Mouse (Mus musculus): ENCODE results near the gene Midn.

The Midn gene

DNA sequence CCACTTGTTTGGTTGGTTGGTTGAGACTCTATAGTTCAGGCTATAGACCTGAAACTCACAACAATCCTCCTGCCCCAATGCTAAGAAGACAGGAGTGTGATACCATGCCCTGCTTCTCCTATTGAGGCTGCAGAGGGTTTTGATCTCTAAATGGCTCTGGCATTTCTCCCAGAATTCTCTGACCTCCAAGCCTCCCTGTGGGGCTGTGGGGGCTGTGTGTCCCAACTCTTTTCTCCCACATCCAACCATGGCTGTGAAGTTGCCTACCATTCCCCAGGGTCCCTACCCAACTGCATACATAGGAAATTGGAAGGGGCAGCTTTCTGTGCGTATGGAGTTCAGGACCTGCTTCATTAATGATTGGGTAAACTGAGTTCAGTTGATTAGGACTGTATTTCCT is 48.1 kb downstream of the Midn start:
- no peak for DNase-seq (ENCODE audit: low spot score)

GRCm38 (mm10) chr10:80196778-80197581 is 48.9 kb downstream of the Midn start:
- DNase-seq (ENCODE audit: low spot score) = no peak

DNA sequence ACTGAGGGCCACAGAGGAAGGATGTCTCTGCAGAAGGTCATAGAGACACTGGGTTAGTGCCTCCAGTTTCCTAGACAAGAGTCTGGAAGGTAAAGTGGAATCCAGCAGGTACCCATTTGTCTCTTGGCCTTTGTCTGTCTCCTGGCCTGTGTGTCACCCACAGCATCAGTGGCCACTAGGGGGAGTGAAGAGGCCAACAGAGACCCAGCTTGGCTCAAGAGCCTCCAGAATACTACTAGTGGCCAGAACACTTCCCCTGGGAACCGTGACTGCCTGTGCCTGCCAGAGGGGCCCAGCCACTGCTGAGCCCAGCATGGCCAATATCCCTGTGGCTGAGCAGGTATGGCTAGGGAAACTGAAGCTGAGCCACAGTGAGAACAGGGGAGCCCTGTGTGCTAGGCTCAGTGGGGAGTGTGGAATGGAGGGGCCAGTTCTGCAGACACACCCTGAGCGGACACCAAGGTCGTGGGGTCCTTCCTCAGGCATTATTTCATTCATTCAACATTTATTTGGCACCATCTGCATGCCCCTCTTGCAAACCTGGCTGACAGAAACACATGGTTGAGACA is 51.5 kb downstream of the Midn start:
- peak; percentile 72 for DNase-seq (ENCODE audit: low spot score)

- DNase-seq (ENCODE audit: low spot score) = no peak
These were observed 52.4 kb downstream of the Midn start for GRCm38 (mm10) chr10:80200485-80200884.

DNA sequence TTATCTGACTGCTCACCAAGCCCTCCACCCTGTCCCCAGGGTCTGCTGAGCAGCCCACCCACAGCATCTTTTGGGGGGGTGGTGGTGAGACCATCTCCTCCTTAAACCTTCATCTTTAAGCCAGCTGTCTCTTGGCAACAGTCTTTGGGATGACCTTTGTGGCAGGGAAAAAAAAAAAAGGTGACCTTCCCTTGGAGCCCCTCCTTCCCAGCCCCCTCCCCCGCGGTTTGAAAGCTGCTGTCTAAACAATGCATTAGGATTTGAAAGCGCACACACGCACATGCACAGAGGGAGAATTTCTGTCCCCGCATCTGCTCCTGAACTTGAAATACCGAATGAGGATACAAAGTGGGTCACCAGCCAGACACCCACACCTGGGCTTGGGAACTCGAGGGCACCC is 56.0 kb downstream of the Midn start:
- DNase-seq (ENCODE audit: low spot score) = no peak

DNA sequence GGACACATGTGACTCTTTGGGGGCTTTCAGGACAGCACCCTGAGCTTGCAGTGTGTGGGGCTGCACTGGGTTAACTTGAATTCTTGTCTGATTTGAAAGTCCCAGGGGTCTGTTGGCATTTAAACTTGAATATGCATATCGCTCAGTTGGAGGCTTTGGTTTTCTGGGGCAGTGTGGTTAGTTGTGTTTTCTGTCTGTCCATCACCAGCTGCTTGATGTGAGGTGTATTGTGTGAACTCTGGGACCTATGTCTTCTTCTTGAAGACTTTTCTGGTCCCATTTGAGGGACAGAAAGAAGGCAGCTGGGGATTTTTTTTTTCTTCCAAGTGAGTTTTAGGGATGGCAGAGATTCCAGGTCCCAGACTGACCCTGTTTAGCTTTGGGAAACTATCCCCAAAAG is 59.1 kb downstream of the Midn start:
- DNase-seq (ENCODE audit: low spot score) = no peak

- DNase-seq (ENCODE audit: low spot score) = no peak
These were observed 59.6 kb downstream of the Midn start for GRCm38 (mm10) chr10:80207676-80208075.

Data from c-Kit-positive CD71-positive TER-119-positive erythroid progenitor cells, embryonic 14.5 days (primary cell).